Comparison of ENCODE assay signal across 7 mouse cellular contexts in the genomic region with DNA sequence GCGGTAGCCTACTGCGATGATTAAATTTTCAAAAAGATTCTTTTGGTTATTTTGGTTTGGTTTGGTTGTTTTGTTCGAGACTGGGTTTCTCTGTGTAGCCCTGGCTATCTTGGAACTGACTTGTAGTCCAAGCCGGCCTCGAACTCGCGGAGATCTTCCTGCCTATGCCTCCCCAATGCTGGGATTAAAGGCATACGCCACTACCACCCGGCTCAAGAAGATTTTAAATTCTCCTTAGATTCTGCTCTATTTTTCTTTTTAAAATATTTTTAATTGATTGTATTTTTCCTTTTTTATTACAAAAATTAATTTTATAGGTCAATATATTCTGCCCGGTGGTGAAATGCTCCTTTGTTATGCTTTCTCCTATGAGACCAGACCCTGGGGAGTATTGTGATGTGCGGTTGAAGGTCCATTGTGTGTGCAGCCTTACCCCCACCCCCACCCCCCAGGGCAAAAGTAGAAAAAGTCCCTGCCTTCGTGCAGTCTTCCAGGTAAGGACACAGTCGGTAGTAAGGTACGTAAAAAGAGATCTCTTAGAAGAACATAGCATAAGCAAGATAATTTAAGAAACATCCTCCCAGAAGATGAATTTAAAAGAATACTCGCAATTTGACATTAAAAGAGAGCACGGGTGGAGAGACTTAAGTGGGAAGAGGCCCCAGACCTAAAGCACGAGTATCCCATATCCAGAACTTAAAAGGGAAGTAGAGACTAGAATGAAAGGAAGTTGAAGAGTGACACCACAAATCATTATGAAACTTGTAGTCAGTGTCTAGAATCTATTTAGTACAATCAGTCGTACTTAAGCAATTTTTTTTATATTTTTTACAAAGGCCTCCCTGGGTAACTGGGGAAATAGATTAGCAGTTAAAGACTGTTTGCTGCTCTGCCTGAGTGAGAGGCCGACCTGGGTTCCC. TPM values are rescaled to one million over a fixed set of nuclear protein-coding genes. Genes with fewer than 3 reads are reported as not detected.
A peak's percentile ranks its signal among the peaks of the same experiment; 100 is the strongest.
DNase-seq lines count a peak whose midpoint lies in the region; ATAC-seq and TF ChIP-seq lines count a peak whose summit lies in the region.

No protein-coding gene starts in this region.

- H3K27ac ChIP-seq in spleen, adult 2 months (ENCODE audit: insufficient read depth, low read length), result peak overlapping the region; percentile 86
- H3K27ac ChIP-seq in forebrain, embryonic 13.5 days, result no peak overlapping the region
- peak overlapping the region; percentile 90 for H3K27ac ChIP-seq in liver, embryonic 12.5 days
- H3K27ac ChIP-seq in stomach, embryonic 16.5 days (ENCODE audit: low read length), result peak overlapping the region; percentile 94

- H3K4me2 ChIP-seq in forebrain, embryonic 13.5 days, result peak overlapping the region; percentile 79
- H3K4me2 ChIP-seq in liver, embryonic 12.5 days, result peak overlapping the region; percentile 84
- H3K4me2 ChIP-seq in stomach, embryonic 16.5 days (ENCODE audit: low read depth, low read length), result peak overlapping the region; percentile 69

- no peaks in the 10 kb centered on the region; the same call in 1 of the 2 replicates for H3K36me3 ChIP-seq in spleen, adult 2 months (ENCODE audit: control insufficient read depth, insufficient read depth, low read length)
- H3K36me3 ChIP-seq in forebrain, embryonic 13.5 days (ENCODE audit: poor library complexity, severe bottlenecking), result no peaks in the 10 kb centered on the region
- H3K36me3 ChIP-seq in liver, embryonic 12.5 days, result no peaks in the 10 kb centered on the region
- H3K36me3 ChIP-seq in stomach, embryonic 16.5 days (ENCODE audit: control insufficient read depth, insufficient read depth, low read length), result no peaks in the 10 kb centered on the region

- H3K9ac ChIP-seq in forebrain, embryonic 13.5 days, result peak overlapping the region; percentile 96
- peak overlapping the region; percentile 95 for H3K9ac ChIP-seq in liver, embryonic 12.5 days
- peak overlapping the region; percentile 97 for H3K9ac ChIP-seq in stomach, embryonic 16.5 days (ENCODE audit: low read length)

- ATAC-seq in forebrain, embryonic 13.5 days, result peak; percentile 17; the same call in 1 of the 2 replicates
- ATAC-seq in liver, embryonic 12.5 days, result peak; percentile 16; the same call in 1 of the 2 replicates
- no peak for ATAC-seq in stomach, embryonic 16.5 days (ENCODE audit: insufficient read depth, low FRiP score)

- TF ChIP-seq CTCF in spleen, adult 2 months (IDR thresholded peaks at IDR 0.05; ENCODE audit: extremely low read depth, insufficient read depth, insufficient read length, insufficient replicate concordance), result no peak

- no peaks in the 10 kb centered on the region for H3K27me3 ChIP-seq in spleen, adult 2 months (ENCODE audit: control insufficient read depth, insufficient read depth, low read length)
- no peaks in the 10 kb centered on the region for H3K27me3 ChIP-seq in forebrain, embryonic 13.5 days
- 0 out of 2 replicates have a peak, but pooled peaks cover 10% of the 10 kb centered on the region for H3K27me3 ChIP-seq in liver, embryonic 12.5 days (replicated peaks)
- no peaks in the 10 kb centered on the region for H3K27me3 ChIP-seq in stomach, embryonic 16.5 days (ENCODE audit: control insufficient read depth, insufficient read depth, low read length)

- peaks cover 23% of the 10 kb centered on the region; the same call in 1 of the 2 replicates for H3K4me1 ChIP-seq in spleen, adult 2 months (ENCODE audit: control insufficient read depth, insufficient read depth, insufficient read length)
- peaks cover 26% of the 10 kb centered on the region for H3K4me1 ChIP-seq in forebrain, embryonic 13.5 days
- H3K4me1 ChIP-seq in liver, embryonic 12.5 days, result peaks cover 38% of the 10 kb centered on the region
- H3K4me1 ChIP-seq in stomach, embryonic 16.5 days (ENCODE audit: control insufficient read depth, insufficient read depth, low read length), result peaks cover 14% of the 10 kb centered on the region

- WGBS in spleen, adult 2 months, result 46% methylated on average over 19 of the region's 19 CpGs
- WGBS in forebrain, embryonic 13.5 days, result 59% methylated on average over 19 of the region's 19 CpGs
- 49% methylated on average over 19 of the region's 19 CpGs for WGBS in liver, embryonic 12.5 days (ENCODE audit: insufficient replicate concordance)
- 53% methylated on average over 19 of the region's 19 CpGs for WGBS in stomach, embryonic 16.5 days

- H3K9me3 ChIP-seq in forebrain, embryonic 13.5 days (replicated peaks), result no peaks in the 10 kb centered on the region
- no peaks in the 10 kb centered on the region for H3K9me3 ChIP-seq in liver, embryonic 12.5 days (replicated peaks)
- H3K9me3 ChIP-seq in stomach, embryonic 16.5 days (replicated peaks; ENCODE audit: control insufficient read depth, low read length), result no peaks in the 10 kb centered on the region

- peak overlapping the region; percentile 84; the same call in 1 of the 2 replicates for H3K4me3 ChIP-seq in spleen, adult 2 months (ENCODE audit: extremely low read depth, insufficient read depth, insufficient read length)
- H3K4me3 ChIP-seq in forebrain, embryonic 13.5 days, result peak overlapping the region; percentile 98
- H3K4me3 ChIP-seq in liver, embryonic 12.5 days, result peak overlapping the region; percentile 90
- peak overlapping the region; percentile 94 for H3K4me3 ChIP-seq in stomach, embryonic 16.5 days (replicated peaks; ENCODE audit: low read length)

- TF ChIP-seq POLR2A in spleen, adult 2 months (IDR thresholded peaks at IDR 0.05; ENCODE audit: low read depth, low read length), result no peak

- no peak for DNase-seq in spleen, adult 2 months (ENCODE audit: low read depth in 1 of 2, low spot score in 2 of 2)
- DNase-seq in spleen, postnatal 10 days (ENCODE audit: low spot score in 2 of 2), result no peak
- DNase-seq in retina, postnatal 1 day, result no peak
- DNase-seq in right cerebral cortex, adult 2 months (ENCODE audit: low spot score in 2 of 2), result no peak

RNA-seq across cellular contexts. Expression of a gene that starts 0.6 kb away (rescaled TPM):
- 42.8 and 65.2 TPM in 2 replicates for polyA plus RNA-seq in spleen, adult 2 months (2012; rRNA removed)
- 38.7 and 45.6 TPM in 2 replicates for polyA plus RNA-seq in forebrain, embryonic 13.5 days (2015; fragmentation: Nextera tagmentation; extraction: Ambion mirVana)
- 56.1 and 56.4 TPM in 2 replicates for polyA plus RNA-seq in liver, embryonic 12.5 days (2016; fragmentation: Nextera tagmentation; extraction: Ambion mirVana)
- polyA plus RNA-seq in stomach, embryonic 16.5 days (2015; fragmentation: Nextera tagmentation; extraction: Ambion mirVana), result 99.5 and 113 TPM in 2 replicates

RNA-seq across cellular contexts. Expression of a gene that starts 32.7 kb away (rescaled TPM):
- polyA plus RNA-seq in spleen, adult 2 months (2012; rRNA removed), result 8.1 and 9.5 TPM in 2 replicates
- 84.9 and 91.3 TPM in 2 replicates for polyA plus RNA-seq in forebrain, embryonic 13.5 days (2015; fragmentation: Nextera tagmentation; extraction: Ambion mirVana)
- 23.1 and 24.2 TPM in 2 replicates for polyA plus RNA-seq in liver, embryonic 12.5 days (2016; fragmentation: Nextera tagmentation; extraction: Ambion mirVana)
- polyA plus RNA-seq in stomach, embryonic 16.5 days (2015; fragmentation: Nextera tagmentation; extraction: Ambion mirVana), result 22.5 and 25.0 TPM in 2 replicates
